Mouse (Mus musculus) heart, embryonic 14.5 days (tissue): ENCODE measurements around the gene Ap1s1. TPM values are rescaled to one million over a fixed set of nuclear protein-coding genes. Genes with fewer than 3 reads are reported as not detected.

Source experiments
- ATAC-seq: fragments of 200-750 bp; cut with Nextera tagmentation; 2 replicates; pipeline ENCODE4 v1.8.0; 2017; ENCODE audit warnings: low read depth, moderate TSS enrichment; ENCODE audit not compliant: insufficient number of reproducible peaks, insufficient read depth, low FRiP score
- H3K27ac ChIP-seq, 2 experiments: fragments of 200-500 bp in 1 of 2; fragments of 300-500 bp in 1 of 2; sonication (generic) in 1 of 2; replicated peaks in 1 of 2; 2 replicates each; pipeline ENCODE4 v1.5.1; 2012 to 2014; ENCODE audit warnings: low read depth in 2 of 2, low read length in 2 of 2, control low read depth in 1 of 2, mild to moderate bottlenecking in 1 of 2, mixed read lengths in 1 of 2; ENCODE audit not compliant: control insufficient read depth in 1 of 2, insufficient read depth in 1 of 2
- H3K27me3 ChIP-seq: fragments of 300-500 bp; sonication (generic); 2 replicates; pipeline ENCODE4 v1.6.1; 2014; ENCODE audit warnings: mild to moderate bottlenecking, low read length, control low read depth; ENCODE audit not compliant: control insufficient read depth, insufficient read depth
- H3K36me3 ChIP-seq: fragments of 300-500 bp; sonication (generic); 2 replicates; pipeline ENCODE4 v1.6.1; 2014; ENCODE audit warnings: mild to moderate bottlenecking, control low read depth, low read length, mixed read lengths; ENCODE audit not compliant: control insufficient read depth, insufficient read depth
- H3K4me1 ChIP-seq, 2 experiments: fragments of 200-500 bp in 1 of 2; fragments of 300-500 bp in 1 of 2; sonication (generic) in 1 of 2; 2 replicates each; pipeline ENCODE4 v1.6.1; 2012 to 2014; ENCODE audit warnings: low read length in 2 of 2, control low read depth in 1 of 2, mixed read lengths in 1 of 2; ENCODE audit not compliant: control insufficient read depth in 2 of 2, insufficient read depth in 2 of 2
- H3K4me2 ChIP-seq: fragments of 300-500 bp; sonication (generic); 2 replicates; pipeline ENCODE4 v1.6.1; 2014; ENCODE audit warnings: mild to moderate bottlenecking, low read length
- H3K4me3 ChIP-seq, 2 experiments: fragments of 200-500 bp in 1 of 2; fragments of 300-500 bp in 1 of 2; sonication (generic) in 1 of 2; 2 replicates each; pipeline ENCODE4 v1.5.1; 2012 to 2014; ENCODE audit warnings: low read length in 2 of 2, mild to moderate bottlenecking in 2 of 2, control low read depth in 1 of 2, low read depth in 1 of 2, moderate library complexity in 1 of 2; ENCODE audit not compliant: control insufficient read depth in 1 of 2, insufficient read depth in 1 of 2
- H3K9ac ChIP-seq: fragments of 300-500 bp; sonication (generic); 2 replicates; pipeline ENCODE4 v1.6.1; 2014; ENCODE audit warnings: mild to moderate bottlenecking, low read length
- H3K9me3 ChIP-seq: fragments of 300-500 bp; sonication (generic); 2 replicates; pipeline ENCODE4 v1.6.1; 2016; ENCODE audit warnings: low read length, control low read depth; ENCODE audit not compliant: control insufficient read depth
- WGBS: fragments of 180-500 bp; shearing (Covaris S2); extraction: QIAGEN DNeasy Blood & Tissue Kit; methylation state at CpG from one replicate; pipeline ENCODE4 v1.1.7; 2014; 5-methylcytosine and 5-hydroxymethylcytosine counted together
- polyA plus RNA-seq: library from polyadenylated mRNA; unstranded; fragments of >200 nt; fragmentation: Nextera tagmentation; extraction: Ambion mirVana; gene quantifications from 2 replicates; pipeline ENCODE4 v1.2.1, GENCODE M21; 2014

Gene Ap1s1
- polyA plus RNA-seq, 1 experiment from 2014 or later = 117 TPM

DNA sequence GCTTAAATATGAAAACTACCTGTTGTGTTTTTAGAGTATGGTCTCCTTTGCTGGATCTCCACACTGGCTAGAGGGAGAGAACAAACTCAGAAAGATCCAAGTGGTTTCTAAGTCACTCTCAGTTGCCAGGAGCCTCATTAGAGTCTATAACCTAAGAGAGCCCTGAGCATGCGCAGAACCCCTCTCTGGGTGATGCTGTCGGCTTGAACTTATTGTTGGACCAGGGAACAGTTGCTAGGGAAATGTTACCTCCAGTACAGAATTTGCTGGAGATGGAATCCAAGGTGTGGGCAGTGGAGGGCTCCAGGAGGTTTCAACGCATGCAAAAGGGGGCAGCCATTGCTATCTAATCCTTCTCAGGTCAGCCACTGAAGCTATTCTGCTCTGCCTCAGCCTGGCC, 21.6 kb downstream of the Ap1s1 start:
- no peak for ATAC-seq
- peaks cover 57% of the 10 kb centered on the region for H3K27me3 ChIP-seq

DNA sequence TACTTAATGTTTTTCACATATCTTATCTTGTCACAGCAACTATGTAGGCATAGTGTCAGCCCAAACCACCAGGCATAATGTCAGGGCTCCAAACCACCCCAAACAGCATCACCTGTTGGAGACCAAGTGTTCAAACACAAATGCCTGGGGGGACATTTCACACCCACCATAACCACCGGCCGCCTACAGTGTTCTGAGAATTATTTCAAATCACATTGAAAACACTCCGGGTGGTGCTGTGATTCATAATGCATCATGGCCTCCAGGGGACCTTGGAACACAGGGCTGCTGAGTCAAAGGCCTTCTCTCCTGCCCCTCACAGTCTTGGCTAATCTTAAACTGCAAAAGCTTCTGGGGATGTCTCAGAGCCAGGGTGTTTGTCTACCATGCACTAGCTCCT, 30.0 kb downstream of the Ap1s1 start:
- WGBS = 79% methylated on average over 3 of the region's 3 CpGs
- no peak overlapping the region for H3K4me3 ChIP-seq
- no peak for ATAC-seq
- H3K27me3 ChIP-seq = no peaks in the 10 kb centered on the region
- no peak overlapping the region for H3K4me2 ChIP-seq
- no peaks in the 10 kb centered on the region for H3K36me3 ChIP-seq
- H3K27ac ChIP-seq = no peak overlapping the region
- H3K4me1 ChIP-seq = no peaks in the 10 kb centered on the region
- H3K9ac ChIP-seq = no peak overlapping the region
- H3K9me3 ChIP-seq = 0 out of 2 replicates have a peak, but pooled peaks cover 4% of the 10 kb centered on the region

More for the DNA sequence above, 21.6 kb downstream of the Ap1s1 start:
- Histone ChIP-seq H3K4me2 (no peak overlapping the region), H3K9me3 (no peaks in the 10 kb centered on the region), H3K4me1 (no peaks in the 10 kb centered on the region; a peak in 2 of 4 replicates), H3K36me3 (no peaks in the 10 kb centered on the region), H3K27ac (no peak overlapping the region), H3K9ac (no peak overlapping the region), H3K4me3 (no peak overlapping the region)
- WGBS = 42% methylated on average over 3 of the region's 3 CpGs

DNA sequence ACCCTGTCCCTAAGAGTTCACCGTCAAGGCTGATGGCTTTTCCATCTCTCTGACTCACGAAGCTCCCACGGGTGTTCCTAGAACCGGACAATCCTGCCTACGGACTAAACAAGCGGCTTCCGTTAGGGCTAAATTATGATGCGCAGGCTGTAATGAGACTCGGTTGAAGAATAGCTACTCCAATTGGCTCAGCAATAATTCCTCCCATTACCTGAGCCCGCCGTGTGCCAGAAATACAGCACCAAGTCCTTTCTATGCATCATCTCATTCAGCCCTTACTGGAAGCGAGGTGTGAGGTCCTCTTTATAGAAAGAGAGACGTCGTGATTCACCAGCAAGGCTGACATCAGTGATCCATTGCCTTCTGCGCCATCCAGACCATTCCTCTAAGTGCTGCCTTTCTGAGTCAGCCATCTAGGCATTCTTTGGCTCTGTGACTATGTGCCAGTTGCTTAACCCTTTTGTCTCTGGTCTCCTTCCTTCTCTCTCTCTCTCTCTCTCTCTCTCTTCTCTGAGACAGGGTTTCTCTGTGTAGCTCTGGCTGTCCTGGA, 33.5 kb downstream of the Ap1s1 start:
- Histone ChIP-seq H3K4me3 (no peak overlapping the region), H3K4me1 (no peaks in the 10 kb centered on the region), H3K27me3 (no peaks in the 10 kb centered on the region), H3K36me3 (no peaks in the 10 kb centered on the region), H3K9me3 (0 out of 2 replicates have a peak, but pooled peaks cover 4% of the 10 kb centered on the region), H3K4me2 (no peak overlapping the region), H3K27ac (no peak overlapping the region), H3K9ac (no peak overlapping the region)
- WGBS = 71% methylated on average over 15 of the region's 15 CpGs
- ATAC-seq = no peak

DNA sequence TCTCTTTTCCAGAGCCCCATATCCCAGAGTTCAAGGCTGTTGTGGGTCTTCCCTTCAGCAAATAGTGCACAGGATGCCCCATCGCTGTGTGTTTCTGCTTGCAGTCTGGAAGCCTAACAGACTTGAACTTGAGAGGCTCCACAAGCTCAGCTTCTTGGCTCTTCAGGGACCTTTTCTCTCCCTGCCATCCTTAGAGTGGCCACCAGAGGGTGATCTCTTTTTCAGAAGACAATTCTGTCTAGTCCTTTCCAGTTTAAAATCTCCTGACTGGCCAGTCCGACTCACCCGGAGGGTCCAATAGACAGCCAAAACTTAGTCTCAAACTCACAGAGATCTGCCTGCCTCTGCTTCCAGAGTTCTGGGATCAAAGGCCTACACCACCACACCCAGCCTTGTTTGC, 35.9 kb downstream of the Ap1s1 start:
- Histone ChIP-seq H3K4me2 (no peak overlapping the region), H3K27ac (no peak overlapping the region), H3K4me3 (no peak overlapping the region), H3K36me3 (no peaks in the 10 kb centered on the region), H3K9ac (no peak overlapping the region), H3K27me3 (no peaks in the 10 kb centered on the region), H3K9me3 (no peaks in the 10 kb centered on the region), H3K4me1 (0 out of 4 replicates have a peak, but pooled peaks cover 0 to 4% of the 10 kb centered on the region in 2 experiments)
- 28% methylated on average over 3 of the region's 3 CpGs for WGBS
- no peak for ATAC-seq

DNA sequence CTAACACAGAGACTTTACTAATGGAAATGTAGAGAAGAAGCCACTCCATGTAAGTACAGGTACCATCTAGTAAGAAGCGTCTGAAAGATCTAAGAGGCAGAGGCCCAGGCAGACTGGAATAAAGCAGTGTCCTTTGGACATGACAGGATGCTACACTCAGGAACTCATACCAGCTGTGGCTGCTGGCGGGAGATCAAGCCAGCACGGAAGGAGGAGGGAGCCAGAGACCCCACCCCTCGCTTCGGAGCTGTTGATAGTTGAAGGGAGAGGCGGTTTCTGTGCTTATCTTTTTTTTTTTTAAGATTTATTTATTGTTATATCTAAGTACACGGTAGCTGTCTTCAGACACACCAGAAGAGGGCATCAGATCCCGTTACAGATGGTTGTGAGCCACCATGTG, 38.7 kb downstream of the Ap1s1 start:
- no peak overlapping the region for H3K27ac ChIP-seq
- H3K9ac ChIP-seq = no peak overlapping the region
- no peaks in the 10 kb centered on the region for H3K9me3 ChIP-seq
- H3K4me1 ChIP-seq = 0 out of 4 replicates have a peak, but pooled peaks cover 0 to 4% of the 10 kb centered on the region in 2 experiments
- H3K4me2 ChIP-seq = no peak overlapping the region
- no peaks in the 10 kb centered on the region for H3K36me3 ChIP-seq
- ATAC-seq = no peak
- H3K27me3 ChIP-seq = no peaks in the 10 kb centered on the region
- WGBS = 39% methylated on average over 8 of the region's 8 CpGs
- no peak overlapping the region for H3K4me3 ChIP-seq

DNA sequence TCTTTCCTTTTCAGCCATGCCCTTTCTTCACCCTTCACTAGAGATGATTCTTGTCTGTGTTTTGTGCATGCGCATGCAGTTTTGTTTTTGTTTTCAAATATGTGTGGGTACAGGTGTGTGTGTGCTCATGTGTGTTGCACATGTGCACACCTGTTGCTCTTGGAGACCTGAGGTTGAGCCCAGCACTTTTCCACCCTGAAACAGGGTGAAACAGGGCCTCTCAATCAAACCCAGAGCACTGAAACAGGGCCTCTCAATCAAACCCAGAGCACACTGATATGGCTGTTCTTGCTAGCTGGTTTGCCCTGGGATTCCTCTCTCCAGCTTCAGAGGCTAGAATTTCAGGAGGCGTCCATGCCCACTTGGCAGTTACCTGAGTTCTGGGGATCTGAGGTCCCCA, 45.3 kb downstream of the Ap1s1 start:
- no peaks in the 10 kb centered on the region for H3K9me3 ChIP-seq
- H3K9ac ChIP-seq = no peak overlapping the region
- no peak overlapping the region for H3K4me2 ChIP-seq
- H3K36me3 ChIP-seq = peaks cover 8% of the 10 kb centered on the region
- no peaks in the 10 kb centered on the region; a peak in 1 of 4 replicates for H3K4me1 ChIP-seq
- H3K4me3 ChIP-seq = no peak overlapping the region
- 83% methylated on average over 2 of the region's 2 CpGs for WGBS
- H3K27me3 ChIP-seq = no peaks in the 10 kb centered on the region
- ATAC-seq = no peak
- H3K27ac ChIP-seq = no peak overlapping the region

DNA sequence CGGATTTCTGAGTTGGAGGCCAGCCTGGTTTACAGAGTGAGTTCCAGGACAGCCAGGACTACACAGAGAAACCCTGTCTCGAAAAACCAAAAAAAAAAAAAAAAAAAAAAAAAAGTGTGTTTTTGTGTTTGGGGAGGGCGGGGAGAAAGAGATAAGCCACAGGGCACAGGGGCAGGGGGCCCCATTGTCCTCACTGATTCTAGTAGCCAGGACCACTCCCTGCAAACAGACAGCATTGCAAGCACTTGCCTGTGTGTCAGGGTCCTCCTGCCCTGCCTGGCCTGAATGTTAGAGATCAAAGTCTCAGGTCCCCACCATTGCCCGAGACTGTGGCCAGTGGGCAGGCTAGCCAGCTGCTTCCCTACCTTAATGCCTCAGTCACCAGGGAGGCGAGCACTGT, 46.5 kb downstream of the Ap1s1 start:
- Histone ChIP-seq H3K4me2 (no peak overlapping the region), H3K9ac (no peak overlapping the region), H3K4me1 (no peaks in the 10 kb centered on the region; a peak in 1 of 4 replicates), H3K9me3 (no peaks in the 10 kb centered on the region), H3K4me3 (no peak overlapping the region), H3K27ac (no peak overlapping the region), H3K36me3 (peaks cover 19% of the 10 kb centered on the region), H3K27me3 (no peaks in the 10 kb centered on the region)
- 68% methylated on average over 4 of the region's 5 CpGs for WGBS
- no peak for ATAC-seq

DNA sequence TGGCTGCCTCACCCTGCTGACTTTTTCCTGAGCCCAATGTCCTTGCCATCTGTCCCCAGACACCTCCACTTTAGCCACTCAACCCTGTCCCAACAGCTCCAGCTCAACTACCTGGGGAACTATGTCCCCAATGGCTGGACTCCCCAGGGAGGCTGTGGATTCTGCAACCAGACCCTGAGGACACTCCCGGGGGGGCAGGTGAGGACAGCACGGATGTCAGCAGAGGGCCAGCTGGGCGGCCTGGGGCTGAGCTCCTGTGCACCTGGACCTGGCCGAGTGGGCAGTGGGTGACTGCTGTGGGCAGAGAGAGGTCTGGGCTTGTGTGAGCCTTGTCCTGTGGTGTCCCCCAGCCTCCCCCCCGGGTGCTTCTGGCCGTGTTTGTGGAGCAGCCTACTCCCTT, 56.1 kb downstream of the Ap1s1 start:
- no peaks in the 10 kb centered on the region for H3K9me3 ChIP-seq
- H3K4me1 ChIP-seq = peaks cover 7 to 9% of the 10 kb centered on the region in 2 experiments; a peak in 3 of 4 replicates
- H3K9ac ChIP-seq = no peak overlapping the region
- 94% methylated on average over 6 of the region's 6 CpGs for WGBS
- no peaks in the 10 kb centered on the region for H3K27me3 ChIP-seq
- peaks cover 63% of the 10 kb centered on the region for H3K36me3 ChIP-seq
- no peak overlapping the region for H3K27ac ChIP-seq
- H3K4me2 ChIP-seq = no peak overlapping the region
- ATAC-seq = no peak
- no peak overlapping the region for H3K4me3 ChIP-seq
